Mouse (Mus musculus) lung, adult 2 months (tissue): ENCODE results near the gene Tubb1.

Source experiments
- CTCF ChIP-seq: fragments of 200-500 bp; IDR thresholded peaks from 2 replicates; pipeline ENCODE4 v1.5.1; 2011; ENCODE audit warnings: mild to moderate bottlenecking, low read length, control low read depth; ENCODE audit not compliant: insufficient read depth
- POLR2A ChIP-seq: fragments of 200-500 bp; IDR thresholded peaks from 2 replicates; pipeline ENCODE4 v1.6.1; 2011; ENCODE audit warnings: low read depth, mild to moderate bottlenecking, control low read depth, low read length, borderline replicate concordance; ENCODE audit errors: extremely low read depth

- TF ChIP-seq POLR2A (no peak), CTCF (no peak)
Observed at GRCm38 (mm10) chr2:174410222-174410621, 40.3 kb upstream of the Tubb1 start.
